In the genomic region with DNA sequence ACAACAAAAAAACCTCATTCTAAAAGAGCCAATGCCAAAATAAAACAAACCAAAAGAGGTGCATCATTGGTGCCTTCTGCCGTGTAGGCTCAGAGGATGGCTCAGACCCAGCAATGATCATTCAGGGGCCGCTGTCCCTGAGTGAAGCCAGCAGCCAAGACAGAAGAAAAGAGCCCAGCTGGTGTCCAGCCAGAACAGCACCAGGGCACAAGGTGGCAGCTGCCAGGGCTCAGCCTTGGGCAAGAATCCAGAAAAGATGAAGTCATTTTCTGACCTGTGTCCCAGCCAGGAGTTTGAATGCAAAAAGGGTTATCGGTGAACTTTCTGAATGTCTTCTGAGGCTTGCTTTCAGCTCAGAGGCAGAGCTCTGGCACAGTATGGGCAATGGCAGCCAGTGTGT, we compare ENCODE assay signal across 9 mouse cellular contexts.
A peak's percentile ranks its signal among the peaks of the same experiment; 100 is the strongest.
DNase-seq lines count a peak whose midpoint lies in the region; ATAC-seq and TF ChIP-seq lines count a peak whose summit lies in the region.
"Had no signal": no experiment of that assay in that cellular context is flagged by ENCODE, and none has a peak within 500 bp of the region (broad histone marks: within the 10 kb centered on the region; RNA-seq: fewer than 3 reads in every experiment).

No protein-coding gene starts in this region.

- WGBS in forebrain, embryonic 13.5 days = 16% methylated on average over 3 of the region's 3 CpGs
- 24% methylated on average over 3 of the region's 3 CpGs for WGBS in hindbrain, postnatal 0 days
- WGBS in liver, embryonic 11.5 days = 91% methylated on average over 3 of the region's 3 CpGs

- H3K36me3 ChIP-seq in forebrain, embryonic 13.5 days (ENCODE audit: poor library complexity, severe bottlenecking) = no peaks in the 10 kb centered on the region
- H3K36me3 ChIP-seq in hindbrain, postnatal 0 days (ENCODE audit: insufficient read depth, low read length) = no peaks in the 10 kb centered on the region
- H3K36me3 ChIP-seq in liver, embryonic 11.5 days (ENCODE audit: control insufficient read depth, insufficient read depth, low read length) = no peaks in the 10 kb centered on the region
- H3K36me3 ChIP-seq: stomach, embryonic 15.5 days had no signal

- no peaks in the 10 kb centered on the region for H3K9me3 ChIP-seq in forebrain, embryonic 13.5 days (replicated peaks)
- no peaks in the 10 kb centered on the region for H3K9me3 ChIP-seq in hindbrain, postnatal 0 days (ENCODE audit: low read length)
- H3K9me3 ChIP-seq in liver, embryonic 11.5 days (ENCODE audit: control insufficient read depth, low read length) = no peaks in the 10 kb centered on the region
- H3K9me3 ChIP-seq: stomach, embryonic 15.5 days had no signal

- no peak overlapping the region for H3K4me2 ChIP-seq in forebrain, embryonic 13.5 days
- H3K4me2 ChIP-seq in hindbrain, postnatal 0 days (ENCODE audit: low read depth, low read length) = no peak overlapping the region
- H3K4me2 ChIP-seq in liver, embryonic 11.5 days = no peak overlapping the region
- H3K4me2 ChIP-seq: stomach, embryonic 15.5 days had no signal

- H3K4me3 ChIP-seq in forebrain, embryonic 13.5 days = no peak overlapping the region
- H3K4me3 ChIP-seq in hindbrain, postnatal 0 days (ENCODE audit: low read length) = no peak overlapping the region
- H3K4me3 ChIP-seq in liver, embryonic 11.5 days (ENCODE audit: low read depth, low read length) = no peak overlapping the region
- H3K4me3 ChIP-seq: stomach, embryonic 15.5 days had no signal

- peak; percentile 48 for DNase-seq in layer of hippocampus, adult 11-12 months (ENCODE audit: low spot score)
- DNase-seq in layer of hippocampus, adult 9-10 months (ENCODE audit: low spot score) = no peak
- DNase-seq in adrenal gland, postnatal 25 days = peak; percentile 84
- DNase-seq in hindbrain, postnatal 0 days (ENCODE audit: low spot score) = peak; percentile 87
- peak; percentile 71 for DNase-seq in lung, postnatal 36 days
- no peak for DNase-seq in liver, embryonic 11.5 days (ENCODE audit: low spot score)
- no peak for DNase-seq in thymus, adult 18-20 months

- no peaks in the 10 kb centered on the region for H3K27me3 ChIP-seq in forebrain, embryonic 13.5 days
- H3K27me3 ChIP-seq in hindbrain, postnatal 0 days (ENCODE audit: insufficient read depth, low read length) = no peaks in the 10 kb centered on the region
- no peaks in the 10 kb centered on the region for H3K27me3 ChIP-seq in liver, embryonic 11.5 days (replicated peaks; ENCODE audit: control insufficient read depth, insufficient read depth, low read length)
- H3K27me3 ChIP-seq: stomach, embryonic 15.5 days had no signal

- H3K9ac ChIP-seq in forebrain, embryonic 13.5 days = no peak overlapping the region
- H3K9ac ChIP-seq in hindbrain, postnatal 0 days (replicated peaks; ENCODE audit: low read length) = no peak overlapping the region
- H3K9ac ChIP-seq in liver, embryonic 11.5 days (ENCODE audit: low read depth, low read length) = no peak overlapping the region
- H3K9ac ChIP-seq: stomach, embryonic 15.5 days had no signal

- TF ChIP-seq CTCF in hindbrain, postnatal 0 days (IDR thresholded peaks at IDR 0.05; ENCODE audit: low read depth) = no peak

- peaks cover 38% of the 10 kb centered on the region for H3K4me1 ChIP-seq in forebrain, embryonic 13.5 days
- peaks cover 14% of the 10 kb centered on the region for H3K4me1 ChIP-seq in hindbrain, postnatal 0 days (ENCODE audit: insufficient read depth, low read length)
- no peaks in the 10 kb centered on the region for H3K4me1 ChIP-seq in liver, embryonic 11.5 days (replicated peaks; ENCODE audit: control insufficient read depth, insufficient read depth, low read length)

- peak; percentile 48; the same call in 1 of the 2 replicates for ATAC-seq in forebrain, embryonic 13.5 days
- peak; percentile 75 for ATAC-seq in hindbrain, postnatal 0 days
- no peak for ATAC-seq in liver, embryonic 11.5 days (replicated peaks; ENCODE audit: low FRiP score)

- H3K27ac ChIP-seq in forebrain, embryonic 13.5 days = peak overlapping the region; percentile 67
- no peak overlapping the region; the same call in 1 of the 2 replicates for H3K27ac ChIP-seq in hindbrain, postnatal 0 days
- H3K27ac ChIP-seq in liver, embryonic 11.5 days (ENCODE audit: low read depth, low read length) = no peak overlapping the region
- H3K27ac ChIP-seq: stomach, embryonic 15.5 days had no signal

Comparison
In these comparisons a context has a peak if more than half of its experiments do, and no peak if none do; other contexts are left out.
1. DNase-seq: peak in layer of hippocampus, adult 11-12 months (single experiment), adrenal gland, postnatal 25 days (single experiment), hindbrain, postnatal 0 days (single experiment) and lung, postnatal 36 days (single experiment); none in layer of hippocampus, adult 9-10 months (single experiment), liver, embryonic 11.5 days (single experiment) and thymus, adult 18-20 months (0 of 2).